In the genomic region with DNA sequence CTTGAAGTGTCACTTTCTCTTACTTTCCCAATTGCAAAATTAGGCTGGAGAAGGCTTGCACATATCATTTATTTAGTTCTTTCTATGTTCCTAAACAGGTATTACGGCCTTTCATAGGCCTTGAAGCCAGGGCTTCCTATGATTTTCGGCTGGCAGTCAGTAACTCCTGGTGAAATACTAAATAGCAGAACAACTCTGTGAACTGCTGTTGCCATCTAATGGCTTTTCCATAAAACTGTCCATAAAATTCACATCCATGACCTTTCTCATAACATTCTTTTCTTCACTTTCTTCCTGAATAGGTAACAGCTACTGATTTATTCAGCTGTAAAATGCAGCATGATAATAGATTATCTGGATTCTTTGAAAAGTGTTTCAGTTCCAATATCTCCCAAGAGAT, we compare ENCODE assay signal across 27 mouse cellular contexts. TPM values are rescaled to one million over a fixed set of nuclear protein-coding genes. Genes with fewer than 3 reads are reported as not detected.
DNase-seq lines count a peak whose midpoint lies in the region; ATAC-seq and TF ChIP-seq lines count a peak whose summit lies in the region.
"Had no signal": no experiment of that assay in that cellular context is flagged by ENCODE, and none has a peak within 500 bp of the region (broad histone marks: within the 10 kb centered on the region; RNA-seq: fewer than 3 reads in every experiment).

No protein-coding gene starts in this region.

- no peaks in the 10 kb centered on the region for H3K9me3 ChIP-seq in forebrain, postnatal 0 days (ENCODE audit: low read length)
- H3K9me3 ChIP-seq in forebrain, embryonic 15.5 days: no peaks in the 10 kb centered on the region
- H3K9me3 ChIP-seq in midbrain, embryonic 14.5 days (ENCODE audit: control insufficient read depth, low read length): no peaks in the 10 kb centered on the region
- H3K9me3 ChIP-seq in midbrain, embryonic 10.5 days (replicated peaks): no peaks in the 10 kb centered on the region
- H3K9me3 ChIP-seq in MEL (replicated peaks; ENCODE audit: insufficient read depth, low read length): no peaks in the 10 kb centered on the region
- H3K9me3 ChIP-seq: embryonic facial prominence, embryonic 15.5 days; heart, embryonic 10.5 days; heart, embryonic 13.5 days; hindbrain, embryonic 15.5 days; intestine, embryonic 15.5 days had no signal

- H3K36me3 ChIP-seq in forebrain, postnatal 0 days (ENCODE audit: insufficient read depth): no peaks in the 10 kb centered on the region
- H3K36me3 ChIP-seq in forebrain, embryonic 15.5 days: no peaks in the 10 kb centered on the region
- no peaks in the 10 kb centered on the region for H3K36me3 ChIP-seq in midbrain, embryonic 14.5 days (ENCODE audit: control insufficient read depth, insufficient read depth, low read length)
- H3K36me3 ChIP-seq in midbrain, embryonic 10.5 days: no peaks in the 10 kb centered on the region
- H3K36me3 ChIP-seq in MEL (ENCODE audit: control insufficient read depth in 1 of 2, insufficient read depth in 2 of 2, low read length in 2 of 2): no peaks in the 10 kb centered on the region
- H3K36me3 ChIP-seq: embryonic facial prominence, embryonic 15.5 days; heart, embryonic 10.5 days; heart, embryonic 13.5 days; hindbrain, embryonic 15.5 days; intestine, embryonic 15.5 days had no signal

- no peak for TF ChIP-seq POLR2A in MEL (IDR thresholded peaks at IDR 0.05; ENCODE audit: control insufficient read depth in 1 of 2, insufficient read depth in 1 of 2, low read depth in 1 of 2, low read length in 2 of 2, poor library complexity in 1 of 2)
- no peak for TF ChIP-seq POLR2A in brain, embryonic 14.5 days (IDR thresholded peaks at IDR 0.05; ENCODE audit: borderline replicate concordance, extremely low read depth, insufficient read depth, insufficient read length, poor library complexity, severe bottlenecking)

- H3K27me3 ChIP-seq in forebrain, postnatal 0 days (ENCODE audit: insufficient read depth, low read length): no peaks in the 10 kb centered on the region
- H3K27me3 ChIP-seq in forebrain, embryonic 15.5 days: no peaks in the 10 kb centered on the region
- no peaks in the 10 kb centered on the region for H3K27me3 ChIP-seq in midbrain, embryonic 14.5 days (ENCODE audit: control insufficient read depth, insufficient read depth, low read length)
- H3K27me3 ChIP-seq in midbrain, embryonic 10.5 days (ENCODE audit: low read depth, poor library complexity, severe bottlenecking): no peaks in the 10 kb centered on the region
- no peaks in the 10 kb centered on the region for H3K27me3 ChIP-seq in MEL (ENCODE audit: control insufficient read depth in 1 of 2, insufficient read depth in 2 of 2, low read length in 2 of 2)
- H3K27me3 ChIP-seq: embryonic facial prominence, embryonic 15.5 days; heart, embryonic 13.5 days; hindbrain, embryonic 15.5 days; intestine, embryonic 15.5 days had no signal

- ATAC-seq in forebrain, postnatal 0 days: no peak
- no peak for ATAC-seq in forebrain, embryonic 15.5 days (replicated peaks)
- ATAC-seq in midbrain, embryonic 14.5 days (ENCODE audit: low FRiP score, low TSS enrichment): no peak
- ATAC-seq: activated CD4-positive, CD25-positive, alpha-beta regulatory T cell, adult 4 months; CD4-positive, CD25-positive, alpha-beta regulatory T cell, adult 4 months; forebrain, embryonic 14.5 days; intestine, embryonic 15.5 days had no signal

- WGBS in forebrain, postnatal 0 days: 63% methylated on average over 2 of the region's 2 CpGs
- 73% methylated on average over 2 of the region's 2 CpGs for WGBS in forebrain, embryonic 15.5 days
- 62% methylated on average over 2 of the region's 2 CpGs for WGBS in midbrain, embryonic 14.5 days
- 82% methylated on average over 2 of the region's 2 CpGs for WGBS in midbrain, embryonic 10.5 days

- no peaks in the 10 kb centered on the region for H3K4me1 ChIP-seq in forebrain, postnatal 0 days (ENCODE audit: insufficient read depth)
- no peaks in the 10 kb centered on the region for H3K4me1 ChIP-seq in forebrain, embryonic 15.5 days
- H3K4me1 ChIP-seq in midbrain, embryonic 14.5 days (ENCODE audit: control insufficient read depth, insufficient read depth, low read length): no peaks in the 10 kb centered on the region
- no peaks in the 10 kb centered on the region for H3K4me1 ChIP-seq in midbrain, embryonic 10.5 days
- H3K4me1 ChIP-seq in MEL (ENCODE audit: control insufficient read depth in 1 of 2, insufficient read depth in 2 of 2, low read length in 2 of 2): no peaks in the 10 kb centered on the region
- H3K4me1 ChIP-seq: embryonic facial prominence, embryonic 15.5 days; heart, embryonic 10.5 days; heart, embryonic 13.5 days; hindbrain, embryonic 15.5 days; intestine, embryonic 15.5 days had no signal

- no peaks in the 10 kb centered on the region for H3K79me2 ChIP-seq in MEL (ENCODE audit: control insufficient read depth, insufficient read depth, low read length, poor library complexity)

- H3K4me3 ChIP-seq in forebrain, postnatal 0 days (ENCODE audit: low read depth, low read length): no peak overlapping the region
- no peak overlapping the region for H3K4me3 ChIP-seq in forebrain, embryonic 15.5 days
- no peak overlapping the region for H3K4me3 ChIP-seq in midbrain, embryonic 14.5 days (replicated peaks; ENCODE audit: low read depth, low read length)
- H3K4me3 ChIP-seq in midbrain, embryonic 10.5 days: no peak overlapping the region
- H3K4me3 ChIP-seq in MEL (ENCODE audit: control insufficient read depth in 1 of 2, insufficient read depth in 1 of 2, low read depth in 2 of 2, low read length in 2 of 2): no peak overlapping the region
- H3K4me3 ChIP-seq: embryonic facial prominence, embryonic 15.5 days; heart, adult 2 months; heart, embryonic 10.5 days; heart, embryonic 13.5 days; hindbrain, embryonic 15.5 days; intestine, embryonic 15.5 days had no signal

- peak; percentile 67 for TF ChIP-seq RAD21 in MEL (IDR thresholded peaks at IDR 0.05; ENCODE audit: low read depth, low read length)

- TF ChIP-seq CTCF in forebrain, postnatal 0 days (IDR thresholded peaks at IDR 0.05; ENCODE audit: low read depth): 0 out of 2 replicates have a peak, but pooled peaks have one; percentile 25
- TF ChIP-seq CTCF in MEL (IDR thresholded peaks at IDR 0.05 in 2 of 3, conservative IDR thresholded peaks at IDR 0.05 in 1 of 3; ENCODE audit: control insufficient read depth in 1 of 3, insufficient read depth in 1 of 3, low read depth in 2 of 3, low read length in 3 of 3, poor library complexity in 1 of 3, severe bottlenecking in 1 of 3): peak in 1 of 3 experiments; percentile 47; a peak in 2 of 6 replicates
- TF ChIP-seq CTCF in brain, embryonic 14.5 days (IDR thresholded peaks at IDR 0.05; ENCODE audit: borderline replicate concordance, extremely low read depth, insufficient read depth, insufficient read length): no peak

- H3K9ac ChIP-seq in forebrain, postnatal 0 days: no peak overlapping the region
- H3K9ac ChIP-seq in forebrain, embryonic 15.5 days (replicated peaks): no peak overlapping the region
- H3K9ac ChIP-seq in midbrain, embryonic 14.5 days (replicated peaks; ENCODE audit: low read length): no peak overlapping the region
- H3K9ac ChIP-seq in MEL (ENCODE audit: control insufficient read depth, low read depth, low read length, poor library complexity, severe bottlenecking): no peak overlapping the region
- H3K9ac ChIP-seq: embryonic facial prominence, embryonic 15.5 days; heart, embryonic 13.5 days; hindbrain, embryonic 15.5 days; intestine, embryonic 15.5 days had no signal

- no peak overlapping the region for H3K27ac ChIP-seq in forebrain, postnatal 0 days (ENCODE audit: low read depth, low read length)
- H3K27ac ChIP-seq in forebrain, embryonic 15.5 days (replicated peaks): no peak overlapping the region
- no peak overlapping the region for H3K27ac ChIP-seq in midbrain, embryonic 14.5 days (replicated peaks; ENCODE audit: low read depth, low read length)
- no peak overlapping the region for H3K27ac ChIP-seq in midbrain, embryonic 10.5 days (replicated peaks)
- H3K27ac ChIP-seq in MEL (ENCODE audit: control insufficient read depth, low read depth, low read length): no peak overlapping the region
- H3K27ac ChIP-seq: embryonic facial prominence, embryonic 15.5 days; heart, adult 2 months; heart, embryonic 10.5 days; heart, embryonic 13.5 days; hindbrain, embryonic 15.5 days; intestine, embryonic 15.5 days had no signal

- no peak overlapping the region for H3K4me2 ChIP-seq in forebrain, postnatal 0 days (ENCODE audit: low read depth)
- no peak overlapping the region for H3K4me2 ChIP-seq in forebrain, embryonic 15.5 days (replicated peaks)
- no peak overlapping the region for H3K4me2 ChIP-seq in midbrain, embryonic 14.5 days (ENCODE audit: low read length)
- H3K4me2 ChIP-seq: embryonic facial prominence, embryonic 15.5 days; heart, embryonic 13.5 days; hindbrain, embryonic 15.5 days; intestine, embryonic 15.5 days had no signal

- TF ChIP-seq EP300 in MEL (IDR thresholded peaks at IDR 0.05; ENCODE audit: low read depth in 1 of 2, low read length in 2 of 2): no peak

- peak; percentile 7 for DNase-seq in forebrain, postnatal 0 days
- DNase-seq in midbrain, embryonic 14.5 days: peak; percentile 50
- DNase-seq in midbrain, embryonic 10.5 days (ENCODE audit: low spot score): no peak
- DNase-seq in MEL (ENCODE audit: low read depth, low spot score): peak; percentile 21
- peak; percentile 54 for DNase-seq in brain, embryonic 14.5 days (ENCODE audit: low read depth)
- DNase-seq: adrenal gland, adult 8-10 months; adrenal gland, postnatal 25 days; cerebellum, adult 18-20 months; cerebellum, adult 9-11 months; cerebellum, postnatal 36 days; embryo, embryonic 11 days; gastrocnemius, postnatal 10 days; gastrocnemius, postnatal 36 days; heart, adult 2 months; heart, postnatal 14 days; heart, postnatal 4 days had no signal

TF ChIP-seq in MEL, 35 proteins besides CTCF, POLR2A, EP300 and RAD21:
- TF ChIP-seq ETS1 (IDR thresholded peaks at IDR 0.05; ENCODE audit: low read depth, low read length) (no peak), ZC3H11A (IDR thresholded peaks at IDR 0.05; ENCODE audit: low read depth, low read length) (peak; percentile 41), SMC3 (IDR thresholded peaks at IDR 0.05; ENCODE audit: low read depth, low read length) (peak; percentile 59)

RNA-seq across cellular contexts. Expression of gene Pou3f4, which starts 23.4 kb away (rescaled TPM):
- total RNA-seq in forebrain, postnatal 0 days (2014; rRNA removed): 17.9 and 23.1 TPM in 2 replicates
- 5.1 and 6.6 TPM in 2 replicates for polyA plus RNA-seq in forebrain, postnatal 0 days (2015; fragmentation: Nextera tagmentation; extraction: Ambion mirVana)
- 12.6 and 15.0 TPM in 2 replicates for polyA plus RNA-seq in forebrain, embryonic 15.5 days (2015; fragmentation: Nextera tagmentation; extraction: Ambion mirVana)
- polyA plus RNA-seq in midbrain, embryonic 14.5 days (2014; fragmentation: Nextera tagmentation; extraction: Ambion mirVana): 36.5 and 47.2 TPM in 2 replicates
- 24.9 and 31.4 TPM in 2 replicates for polyA plus RNA-seq in midbrain, embryonic 10.5 days (2016; fragmentation: Nextera tagmentation; extraction: Ambion mirVana)
- total RNA-seq in MEL (2012; rRNA removed): not detected in 2 replicates
- not detected for polyA plus RNA-seq in MEL (2012; ENCODE audit: insufficient read depth in 1 of 2, insufficient read length in 2 of 2, low read depth in 1 of 2, low replicate concordance in 2 of 2, missing spikeins in 1 of 2)
- 45.6 and 48.0 TPM in 2 replicates for polyA plus RNA-seq in brain, embryonic 14.5 days (2012; rRNA removed)
- total RNA-seq: adrenal gland, postnatal 25 days; gastrocnemius, postnatal 36 days; granulocyte monocyte progenitor cell, adult 5-6 weeks; heart, adult 2 months; heart, postnatal 14 days; heart, postnatal 4 days had no signal
- polyA plus RNA-seq: activated CD4-positive, CD25-positive, alpha-beta regulatory T cell, adult 4 months; C2C12; CD4-positive, CD25-positive, alpha-beta regulatory T cell, adult 4 months; heart, adult 2 months had no signal
